Mouse (Mus musculus): ENCODE results near the gene Ldb2. TPM values are rescaled to one million over a fixed set of nuclear protein-coding genes. Genes with fewer than 3 reads are reported as not detected.

The Ldb2 gene
- polyA plus RNA-seq, 1 experiment: not detected

DNA sequence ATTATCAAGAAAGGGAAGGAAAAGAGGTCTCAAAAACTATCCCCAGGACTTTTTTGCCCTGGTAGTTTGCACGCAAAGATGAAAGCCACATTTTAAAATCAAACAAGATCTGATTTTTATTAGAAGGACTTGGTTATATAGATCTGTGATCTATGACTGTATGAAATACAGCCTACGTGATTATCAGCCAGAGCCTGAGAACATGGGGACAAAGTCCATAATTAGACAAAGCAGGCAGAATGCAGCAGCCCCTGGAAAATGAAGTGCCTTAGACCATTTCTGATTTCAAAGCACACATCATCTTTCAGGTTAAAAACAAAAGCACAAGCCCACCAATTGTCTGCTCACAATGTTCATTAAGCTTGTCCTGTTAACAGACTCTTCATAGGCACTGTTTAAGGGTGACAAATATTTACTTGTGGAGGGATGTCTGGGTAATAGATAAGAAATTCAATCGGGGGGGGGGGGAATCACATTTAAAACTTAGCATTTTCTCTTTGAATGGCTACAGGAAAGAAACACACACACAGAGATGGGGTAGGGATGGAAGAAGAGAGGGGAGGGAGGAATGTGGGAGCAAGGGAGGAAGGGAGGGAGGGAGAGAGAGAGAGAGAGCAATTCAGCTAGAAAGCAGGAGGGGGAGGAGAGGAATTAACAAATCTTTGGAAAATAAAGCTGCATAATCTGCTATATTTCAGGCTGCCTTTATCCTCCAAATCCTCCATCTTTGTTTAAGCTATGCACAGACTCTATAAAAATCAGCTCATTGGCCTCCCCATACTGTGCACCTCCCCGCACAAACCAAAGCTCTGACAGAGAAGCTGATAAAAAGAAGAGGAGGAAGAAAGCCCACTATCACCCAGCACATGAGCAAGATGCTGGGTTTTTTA is 153.3 kb downstream of the Ldb2 start:
- Histone ChIP-seq H3K4me3 (ENCODE audit: insufficient read depth, poor library complexity, severe bottlenecking) (no peak overlapping the region), H3ac (ENCODE audit: control insufficient read depth, insufficient read length, low read depth) (no peak overlapping the region), H3K79me3 (ENCODE audit: low read depth) (no peaks in the 10 kb centered on the region), H3K27me3 (ENCODE audit: control insufficient read depth, insufficient read depth, insufficient read length) (no peaks in the 10 kb centered on the region), H3K79me2 (ENCODE audit: control insufficient read depth, insufficient read depth) (no peaks in the 10 kb centered on the region), H3K36me3 (ENCODE audit: control insufficient read depth, insufficient read depth) (no peaks in the 10 kb centered on the region)
- TF ChIP-seq FOSL1 (IDR thresholded peaks at IDR 0.05; ENCODE audit: insufficient read depth, low read length, poor library complexity, severe bottlenecking) (no peak), MAX (IDR thresholded peaks at IDR 0.05) (no peak), CTCF (IDR thresholded peaks at IDR 0.05; ENCODE audit: control insufficient read depth, insufficient read depth, insufficient read length) (no peak), MYOG (IDR thresholded peaks at IDR 0.05; ENCODE audit: control insufficient read depth, extremely low read depth, insufficient read length) (no peak)

DNA sequence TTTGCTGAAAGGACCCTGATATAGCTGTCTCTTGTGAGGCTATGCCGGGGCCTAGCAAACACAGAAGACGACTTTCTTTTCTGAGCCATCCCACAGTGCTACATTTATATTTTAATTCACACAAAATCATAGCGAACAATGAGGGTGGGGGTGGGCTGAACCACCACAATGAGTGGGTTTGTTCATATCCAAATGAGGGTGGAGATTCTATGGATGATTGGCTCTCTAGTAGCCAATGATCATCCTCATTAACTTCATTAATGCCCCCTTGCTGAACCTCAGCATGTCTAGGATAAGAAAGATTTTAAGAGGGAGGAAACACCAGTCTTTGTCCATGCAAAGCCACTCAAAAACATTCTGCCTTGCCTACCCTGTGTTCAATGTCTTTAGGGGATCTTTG is 156.4 kb downstream of the Ldb2 start:
- H3ac ChIP-seq (ENCODE audit: control insufficient read depth, insufficient read length, low read depth): no peak overlapping the region
- no peaks in the 10 kb centered on the region for H3K27me3 ChIP-seq (ENCODE audit: control insufficient read depth, insufficient read depth, insufficient read length)
- no peaks in the 10 kb centered on the region for H3K79me3 ChIP-seq (ENCODE audit: low read depth)
- no peaks in the 10 kb centered on the region for H3K36me3 ChIP-seq (ENCODE audit: control insufficient read depth, insufficient read depth)
- H3K79me2 ChIP-seq (ENCODE audit: control insufficient read depth, insufficient read depth): no peaks in the 10 kb centered on the region
- H3K4me3 ChIP-seq (ENCODE audit: insufficient read depth, poor library complexity, severe bottlenecking): no peak overlapping the region
- TF ChIP-seq FOSL1 (IDR thresholded peaks at IDR 0.05; ENCODE audit: insufficient read depth, low read length, poor library complexity, severe bottlenecking) (no peak), MAX (IDR thresholded peaks at IDR 0.05) (no peak), MYOG (IDR thresholded peaks at IDR 0.05; ENCODE audit: control insufficient read depth, extremely low read depth, insufficient read length) (no peak), CEBPB (IDR thresholded peaks at IDR 0.05; ENCODE audit: low read depth) (no peak), USF1 (IDR thresholded peaks at IDR 0.05; ENCODE audit: low read depth) (no peak), CTCF (IDR thresholded peaks at IDR 0.05; ENCODE audit: control insufficient read depth, insufficient read depth, insufficient read length) (no peak), MYOD1 (IDR thresholded peaks at IDR 0.05; ENCODE audit: control insufficient read depth, insufficient read length, low read depth) (no peak)

DNA sequence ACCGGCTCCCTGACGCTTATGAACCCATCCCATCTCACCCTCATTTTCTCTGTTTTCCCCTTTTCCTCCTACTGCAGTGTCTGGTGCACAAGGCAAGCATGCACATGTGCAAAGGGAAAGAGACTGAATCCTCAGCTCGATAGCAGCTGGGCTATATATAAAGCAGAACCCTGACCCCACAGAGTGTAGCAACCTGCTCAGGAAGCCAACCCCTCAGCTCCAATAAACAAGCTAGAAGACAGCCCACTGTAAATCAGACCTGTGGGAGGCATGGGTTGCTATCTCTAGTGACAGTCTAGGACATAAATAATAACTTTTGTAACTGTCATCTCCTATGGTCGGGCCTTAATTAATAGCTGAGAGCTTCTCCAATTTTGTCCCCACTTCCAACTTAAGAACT is 158.4 kb downstream of the Ldb2 start:
- Histone ChIP-seq H3K4me3 (ENCODE audit: insufficient read depth, poor library complexity, severe bottlenecking) (no peak overlapping the region), H3K79me3 (ENCODE audit: low read depth) (no peaks in the 10 kb centered on the region), H3K36me3 (ENCODE audit: control insufficient read depth, insufficient read depth) (no peaks in the 10 kb centered on the region), H3K79me2 (ENCODE audit: control insufficient read depth, insufficient read depth) (no peaks in the 10 kb centered on the region), H3K27me3 (ENCODE audit: control insufficient read depth, insufficient read depth, insufficient read length) (no peaks in the 10 kb centered on the region), H3ac (ENCODE audit: control insufficient read depth, insufficient read length, low read depth) (no peak overlapping the region)
- TF ChIP-seq CTCF (IDR thresholded peaks at IDR 0.05; ENCODE audit: control insufficient read depth, insufficient read depth, insufficient read length) (no peak), CEBPB (IDR thresholded peaks at IDR 0.05; ENCODE audit: low read depth) (no peak), MYOG (IDR thresholded peaks at IDR 0.05; ENCODE audit: control insufficient read depth, extremely low read depth, insufficient read length) (no peak), USF1 (IDR thresholded peaks at IDR 0.05; ENCODE audit: low read depth) (no peak), MAX (IDR thresholded peaks at IDR 0.05) (no peak), FOSL1 (IDR thresholded peaks at IDR 0.05; ENCODE audit: insufficient read depth, low read length, poor library complexity, severe bottlenecking) (no peak), MYOD1 (IDR thresholded peaks at IDR 0.05; ENCODE audit: control insufficient read depth, insufficient read length, low read depth) (no peak)

DNA sequence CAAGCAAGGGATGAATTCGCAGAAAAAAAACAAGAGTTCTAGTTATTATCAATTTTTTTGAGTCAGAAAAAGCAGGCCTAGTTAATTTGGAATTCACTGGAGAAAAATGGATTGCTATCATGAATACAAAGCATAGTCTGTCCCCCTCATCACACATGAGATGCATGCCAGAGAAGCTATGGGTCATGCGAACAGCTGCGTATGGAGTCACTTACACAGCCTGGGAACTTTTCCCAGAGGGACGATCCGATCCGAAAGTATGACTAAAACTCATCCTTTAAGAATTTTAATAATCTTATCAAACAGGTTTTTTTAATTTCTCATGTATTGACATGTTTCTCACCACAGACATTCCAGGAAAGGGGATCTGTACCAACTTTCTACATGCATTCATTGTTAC is 163.9 kb downstream of the Ldb2 start:
- Histone ChIP-seq H3K79me3 (ENCODE audit: low read depth) (no peaks in the 10 kb centered on the region), H3K36me3 (ENCODE audit: control insufficient read depth, insufficient read depth) (no peaks in the 10 kb centered on the region), H3K27me3 (ENCODE audit: control insufficient read depth, insufficient read depth, insufficient read length) (no peaks in the 10 kb centered on the region), H3K4me3 (ENCODE audit: insufficient read depth, poor library complexity, severe bottlenecking) (no peak overlapping the region), H3K79me2 (ENCODE audit: control insufficient read depth, insufficient read depth) (no peaks in the 10 kb centered on the region), H3ac (ENCODE audit: control insufficient read depth, insufficient read length, low read depth) (no peak overlapping the region)
- TF ChIP-seq FOSL1 (IDR thresholded peaks at IDR 0.05; ENCODE audit: insufficient read depth, low read length, poor library complexity, severe bottlenecking) (no peak), MYOD1 (IDR thresholded peaks at IDR 0.05; ENCODE audit: control insufficient read depth, insufficient read length, low read depth) (no peak), CTCF (IDR thresholded peaks at IDR 0.05; ENCODE audit: control insufficient read depth, insufficient read depth, insufficient read length) (no peak), CEBPB (IDR thresholded peaks at IDR 0.05; ENCODE audit: low read depth) (no peak), MYOG (IDR thresholded peaks at IDR 0.05; ENCODE audit: control insufficient read depth, extremely low read depth, insufficient read length) (no peak), USF1 (IDR thresholded peaks at IDR 0.05; ENCODE audit: low read depth) (no peak), MAX (IDR thresholded peaks at IDR 0.05) (no peak)

DNA sequence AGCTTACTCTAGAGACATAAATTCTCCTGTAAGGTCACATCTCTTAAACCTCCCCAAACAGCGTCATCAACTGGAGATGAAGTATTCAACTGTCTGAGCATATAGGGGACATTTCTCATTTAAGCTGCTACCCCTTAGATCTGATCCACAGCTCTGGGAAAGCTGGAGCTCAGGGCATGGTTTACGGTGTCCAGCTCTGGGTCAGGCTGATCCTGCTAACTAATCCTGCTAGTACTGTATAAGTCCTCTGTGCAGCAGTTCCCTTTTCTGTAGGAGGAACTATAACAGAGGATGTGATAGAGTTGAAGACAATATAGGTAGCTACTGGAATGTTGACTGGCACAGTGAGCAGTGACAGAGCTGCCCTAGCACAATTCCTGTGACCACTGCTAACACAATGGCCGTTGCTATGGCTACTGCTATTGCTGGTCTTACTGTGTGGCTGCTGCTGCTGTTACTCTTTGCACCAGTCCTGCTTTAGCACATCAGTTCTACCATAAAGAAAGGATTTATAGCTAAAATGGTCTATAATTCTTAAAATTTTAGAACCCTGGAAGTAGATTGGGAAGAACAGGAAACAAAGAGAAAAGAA is 170.3 kb downstream of the Ldb2 start:
- no peaks in the 10 kb centered on the region for H3K27me3 ChIP-seq (ENCODE audit: control insufficient read depth, insufficient read depth, insufficient read length)
- H3K79me3 ChIP-seq (ENCODE audit: low read depth): no peaks in the 10 kb centered on the region
- TF ChIP-seq USF1 (IDR thresholded peaks at IDR 0.05; ENCODE audit: low read depth): no peak
- TF ChIP-seq MYOG (IDR thresholded peaks at IDR 0.05; ENCODE audit: control insufficient read depth, extremely low read depth, insufficient read length): no peak
- TF ChIP-seq MAX (IDR thresholded peaks at IDR 0.05): no peak
- no peak for TF ChIP-seq CTCF (IDR thresholded peaks at IDR 0.05; ENCODE audit: control insufficient read depth, insufficient read depth, insufficient read length)
- TF ChIP-seq MYOD1 (IDR thresholded peaks at IDR 0.05; ENCODE audit: control insufficient read depth, insufficient read length, low read depth): no peak
- no peak for TF ChIP-seq CEBPB (IDR thresholded peaks at IDR 0.05; ENCODE audit: low read depth)
- H3ac ChIP-seq (ENCODE audit: control insufficient read depth, insufficient read length, low read depth): no peak overlapping the region
- no peak overlapping the region for H3K4me3 ChIP-seq (ENCODE audit: insufficient read depth, poor library complexity, severe bottlenecking)
- no peaks in the 10 kb centered on the region for H3K79me2 ChIP-seq (ENCODE audit: control insufficient read depth, insufficient read depth)
- H3K36me3 ChIP-seq (ENCODE audit: control insufficient read depth, insufficient read depth): no peaks in the 10 kb centered on the region
